In the genomic region with DNA sequence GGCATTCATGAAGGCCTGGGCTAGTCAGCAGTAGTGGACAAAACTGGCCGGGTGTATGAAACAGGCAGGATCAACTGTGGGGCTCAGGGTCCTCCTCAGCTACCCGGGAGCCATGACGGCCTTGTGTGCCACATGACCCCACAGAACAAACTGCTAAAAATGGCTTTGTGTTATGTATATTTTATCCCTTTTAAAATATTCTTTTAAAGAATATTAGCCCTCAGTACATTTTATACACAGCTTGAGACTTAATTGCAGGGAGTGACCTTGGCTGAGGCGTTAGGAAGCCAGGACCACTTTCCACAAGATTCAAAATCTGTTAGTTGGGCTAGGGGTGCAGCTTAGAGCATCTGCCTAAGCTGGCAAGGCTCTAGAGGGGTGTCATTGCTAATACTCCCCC, we compare ENCODE assay signal across 8 mouse cellular contexts. TPM values are rescaled to one million over a fixed set of nuclear protein-coding genes. Genes with fewer than 3 reads are reported as not detected.
DNase-seq lines count a peak whose midpoint lies in the region; ATAC-seq and TF ChIP-seq lines count a peak whose summit lies in the region.

No protein-coding gene starts in this region.

- H3K9ac ChIP-seq in embryonic facial prominence, embryonic 13.5 days = peak overlapping the region; percentile 74; the same call in 1 of the 2 replicates
- peak overlapping the region; percentile 62; the same call in 1 of the 2 replicates for H3K9ac ChIP-seq in hindbrain, embryonic 15.5 days
- peak overlapping the region; percentile 72; the same call in 1 of the 2 replicates for H3K9ac ChIP-seq in midbrain, embryonic 16.5 days (ENCODE audit: low read depth, low read length)

- whole genome bisulfite sequencing in embryonic facial prominence, embryonic 13.5 days = 53% methylated on average over 4 of the region's 4 CpGs
- 37% methylated on average over 4 of the region's 4 CpGs for WGBS in hindbrain, embryonic 15.5 days
- WGBS in midbrain, embryonic 16.5 days = 31% methylated on average over 4 of the region's 4 CpGs

- no peaks in the 10 kb centered on the region for H3K36me3 ChIP-seq in embryonic facial prominence, embryonic 13.5 days
- H3K36me3 ChIP-seq in hindbrain, embryonic 15.5 days = no peaks in the 10 kb centered on the region
- no peaks in the 10 kb centered on the region for H3K36me3 ChIP-seq in midbrain, embryonic 16.5 days (ENCODE audit: control insufficient read depth, insufficient read depth, low read length)

- H3K4me2 ChIP-seq in embryonic facial prominence, embryonic 13.5 days = peak overlapping the region; percentile 70
- peak overlapping the region; percentile 73 for H3K4me2 ChIP-seq in hindbrain, embryonic 15.5 days
- H3K4me2 ChIP-seq in midbrain, embryonic 16.5 days (ENCODE audit: low read length) = peak overlapping the region; percentile 65

- H3K4me3 ChIP-seq in embryonic facial prominence, embryonic 13.5 days = no peak overlapping the region
- no peak overlapping the region for H3K4me3 ChIP-seq in hindbrain, embryonic 15.5 days
- no peak overlapping the region for H3K4me3 ChIP-seq in midbrain, embryonic 16.5 days (ENCODE audit: low read depth, low read length)
- H3K4me3 ChIP-seq in left cerebral cortex, adult 2 months = no peak overlapping the region; the same call in 1 of the 2 replicates

- H3K27ac ChIP-seq in embryonic facial prominence, embryonic 13.5 days = 0 out of 2 replicates have a peak overlapping the region, but pooled peaks have one; percentile 33
- H3K27ac ChIP-seq in hindbrain, embryonic 15.5 days (replicated peaks) = peak overlapping the region; percentile 95
- H3K27ac ChIP-seq in midbrain, embryonic 16.5 days (ENCODE audit: low read length) = peak overlapping the region; percentile 95
- no peak overlapping the region for H3K27ac ChIP-seq in left cerebral cortex, adult 2 months

- no peak for ATAC-seq in embryonic facial prominence, embryonic 13.5 days (ENCODE audit: insufficient number of reproducible peaks, insufficient read depth, low FRiP score, low TSS enrichment, low read depth)
- no peak for ATAC-seq in hindbrain, embryonic 15.5 days (ENCODE audit: low FRiP score, low read depth)
- peak; percentile 75 for ATAC-seq in midbrain, embryonic 16.5 days

- intact Hi-C loops in left cerebral cortex, adult 2 months (cut with DNase I) = no loop called here
- intact Hi-C loops in left cerebral cortex, postnatal 10 days (cut with DNase I) = no loop called here

- H3K9me3 ChIP-seq in embryonic facial prominence, embryonic 13.5 days = no peaks in the 10 kb centered on the region
- H3K9me3 ChIP-seq in hindbrain, embryonic 15.5 days = no peaks in the 10 kb centered on the region
- H3K9me3 ChIP-seq in midbrain, embryonic 16.5 days (replicated peaks; ENCODE audit: control insufficient read depth, low read length, poor library complexity, severe bottlenecking) = no peaks in the 10 kb centered on the region

- no peaks in the 10 kb centered on the region for H3K27me3 ChIP-seq in embryonic facial prominence, embryonic 13.5 days
- H3K27me3 ChIP-seq in hindbrain, embryonic 15.5 days = no peaks in the 10 kb centered on the region
- H3K27me3 ChIP-seq in midbrain, embryonic 16.5 days (ENCODE audit: control insufficient read depth, insufficient read depth, low read depth, low read length) = no peaks in the 10 kb centered on the region

- DNase-seq in kidney, postnatal 10 days = peak; percentile 18
- DNase-seq in kidney, postnatal 25 days = no peak
- DNase-seq in left cerebral cortex, adult 2 months (ENCODE audit: extremely low spot score in 1 of 2, low spot score in 2 of 2) = no peak
- DNase-seq in left cerebral cortex, postnatal 10 days (ENCODE audit: extremely low spot score in 1 of 2, low spot score in 2 of 2) = no peak
- DNase-seq in Muller cell, postnatal 12 days (ENCODE audit: inconsistent ontology term) = no peak

- no peak for TF ChIP-seq CTCF in left cerebral cortex, adult 2 months (IDR thresholded peaks at IDR 0.05)

- peaks cover 14% of the 10 kb centered on the region for H3K4me1 ChIP-seq in embryonic facial prominence, embryonic 13.5 days
- H3K4me1 ChIP-seq in hindbrain, embryonic 15.5 days (replicated peaks) = peaks cover 15% of the 10 kb centered on the region
- peaks cover 7% of the 10 kb centered on the region for H3K4me1 ChIP-seq in midbrain, embryonic 16.5 days (ENCODE audit: control insufficient read depth, insufficient read depth, low read length)

RNA-seq across cellular contexts. Expression of a gene that starts 5.8 kb away (rescaled TPM):
- polyA plus RNA-seq in embryonic facial prominence, embryonic 13.5 days (2015; fragmentation: Nextera tagmentation; extraction: Ambion mirVana) = 541 and 593 TPM in 2 replicates
- 418 and 450 TPM in 2 replicates for polyA plus RNA-seq in hindbrain, embryonic 15.5 days (2015; fragmentation: Nextera tagmentation; extraction: Ambion mirVana)
- polyA plus RNA-seq in midbrain, embryonic 16.5 days (2015; fragmentation: Nextera tagmentation; extraction: Ambion mirVana) = 456 and 531 TPM in 2 replicates
- 100 to 1,000 TPM; 272 to 274 TPM for total RNA-seq in left cerebral cortex, adult 2 months (2021)
- total RNA-seq in left cerebral cortex, postnatal 10 days (2021) = 100 to 1,000 TPM; 242 to 260 TPM

RNA-seq across cellular contexts. Expression of a gene that starts 16.7 kb away (rescaled TPM):
- polyA plus RNA-seq in embryonic facial prominence, embryonic 13.5 days (2015; fragmentation: Nextera tagmentation; extraction: Ambion mirVana) = 0.52 and 0.54 TPM in 2 replicates
- polyA plus RNA-seq in hindbrain, embryonic 15.5 days (2015; fragmentation: Nextera tagmentation; extraction: Ambion mirVana) = 1.1 and 1.8 TPM in 2 replicates
- polyA plus RNA-seq in midbrain, embryonic 16.5 days (2015; fragmentation: Nextera tagmentation; extraction: Ambion mirVana) = 1.3 and 1.7 TPM in 2 replicates
- not detected for total RNA-seq in left cerebral cortex, adult 2 months (2021)
- not detected for total RNA-seq in left cerebral cortex, postnatal 10 days (2021)

RNA-seq across cellular contexts. Expression of a gene that starts 45.5 kb away (rescaled TPM):
- 289 and 322 TPM in 2 replicates for polyA plus RNA-seq in embryonic facial prominence, embryonic 13.5 days (2015; fragmentation: Nextera tagmentation; extraction: Ambion mirVana)
- polyA plus RNA-seq in hindbrain, embryonic 15.5 days (2015; fragmentation: Nextera tagmentation; extraction: Ambion mirVana) = 281 and 284 TPM in 2 replicates
- 294 and 304 TPM in 2 replicates for polyA plus RNA-seq in midbrain, embryonic 16.5 days (2015; fragmentation: Nextera tagmentation; extraction: Ambion mirVana)
- total RNA-seq in left cerebral cortex, adult 2 months (2021) = 100 to 1,000 TPM; 387 to 418 TPM
- 100 to 1,000 TPM; 375 to 412 TPM for total RNA-seq in left cerebral cortex, postnatal 10 days (2021)

RNA-seq across cellular contexts. Expression of a gene that starts 60.0 kb away (rescaled TPM):
- 25.3 and 28.2 TPM in 2 replicates for polyA plus RNA-seq in embryonic facial prominence, embryonic 13.5 days (2015; fragmentation: Nextera tagmentation; extraction: Ambion mirVana)
- 23.2 and 29.3 TPM in 2 replicates for polyA plus RNA-seq in hindbrain, embryonic 15.5 days (2015; fragmentation: Nextera tagmentation; extraction: Ambion mirVana)
- polyA plus RNA-seq in midbrain, embryonic 16.5 days (2015; fragmentation: Nextera tagmentation; extraction: Ambion mirVana) = 30.6 and 31.5 TPM in 2 replicates
- 10 to 100 TPM; 26.2 to 27.0 TPM for total RNA-seq in left cerebral cortex, adult 2 months (2021)
- 10 to 100 TPM; 20.6 to 22.5 TPM for total RNA-seq in left cerebral cortex, postnatal 10 days (2021)
